Mouse (Mus musculus): Measurements from ENCODE around the gene Cabin1.

Cabin1 gene

DNA sequence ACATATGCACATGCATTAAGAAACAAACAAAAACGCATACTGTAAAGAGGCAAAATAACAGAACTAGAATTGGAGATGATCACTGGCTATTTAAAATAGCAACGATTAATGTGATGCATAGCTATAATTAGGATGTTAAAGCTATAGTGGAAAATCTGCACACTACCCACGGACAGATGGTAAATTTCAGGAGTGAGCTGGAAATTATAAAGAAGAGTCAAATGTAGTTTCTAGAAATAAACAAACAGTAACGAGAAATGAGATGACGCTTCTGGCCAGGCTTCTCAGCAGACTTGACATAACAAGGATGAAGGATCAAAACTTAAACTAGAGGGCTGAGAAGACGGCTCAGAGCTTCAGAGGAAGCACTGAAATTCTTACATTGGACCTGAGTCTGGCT, 62.9 kb downstream of the Cabin1 start:
- no peak for DNase-seq (ENCODE audit: low spot score)

- no peak for DNase-seq (ENCODE audit: low spot score)
Measured at GRCm38 (mm10) chr10:75697693-75698092, 66.4 kb downstream of the Cabin1 start.

- no peak for DNase-seq (ENCODE audit: low spot score)
Measured at GRCm38 (mm10) chr10:75696597-75697355, 67.4 kb downstream of the Cabin1 start.

DNA sequence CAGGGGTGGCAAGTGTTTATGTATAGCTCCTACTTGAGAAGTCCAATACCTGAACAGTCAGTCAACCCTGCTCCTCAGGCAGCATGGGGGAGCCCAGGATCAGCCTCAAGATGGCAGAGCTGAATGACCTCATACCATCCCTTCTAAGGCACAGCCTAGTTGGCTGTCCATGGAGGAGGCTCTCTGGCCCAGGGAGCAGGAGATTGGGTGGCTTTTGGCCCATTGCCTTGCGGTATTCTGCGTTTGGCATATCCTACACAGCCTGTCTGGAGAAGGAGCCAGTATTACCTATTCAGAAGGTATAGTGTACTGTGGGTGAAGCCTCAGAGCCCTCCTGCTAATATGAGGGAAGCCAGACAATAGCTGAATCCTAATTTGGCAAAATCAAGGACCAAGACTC, 68.6 kb downstream of the Cabin1 start:
- DNase-seq (ENCODE audit: low spot score) = no peak

GRCm38 (mm10) chr10:75695078-75695477, 69.1 kb downstream of the Cabin1 start:
- no peak for DNase-seq (ENCODE audit: low spot score)

GRCm38 (mm10) chr10:75694567-75694966, 69.6 kb downstream of the Cabin1 start:
- no peak for DNase-seq (ENCODE audit: low spot score)

DNA sequence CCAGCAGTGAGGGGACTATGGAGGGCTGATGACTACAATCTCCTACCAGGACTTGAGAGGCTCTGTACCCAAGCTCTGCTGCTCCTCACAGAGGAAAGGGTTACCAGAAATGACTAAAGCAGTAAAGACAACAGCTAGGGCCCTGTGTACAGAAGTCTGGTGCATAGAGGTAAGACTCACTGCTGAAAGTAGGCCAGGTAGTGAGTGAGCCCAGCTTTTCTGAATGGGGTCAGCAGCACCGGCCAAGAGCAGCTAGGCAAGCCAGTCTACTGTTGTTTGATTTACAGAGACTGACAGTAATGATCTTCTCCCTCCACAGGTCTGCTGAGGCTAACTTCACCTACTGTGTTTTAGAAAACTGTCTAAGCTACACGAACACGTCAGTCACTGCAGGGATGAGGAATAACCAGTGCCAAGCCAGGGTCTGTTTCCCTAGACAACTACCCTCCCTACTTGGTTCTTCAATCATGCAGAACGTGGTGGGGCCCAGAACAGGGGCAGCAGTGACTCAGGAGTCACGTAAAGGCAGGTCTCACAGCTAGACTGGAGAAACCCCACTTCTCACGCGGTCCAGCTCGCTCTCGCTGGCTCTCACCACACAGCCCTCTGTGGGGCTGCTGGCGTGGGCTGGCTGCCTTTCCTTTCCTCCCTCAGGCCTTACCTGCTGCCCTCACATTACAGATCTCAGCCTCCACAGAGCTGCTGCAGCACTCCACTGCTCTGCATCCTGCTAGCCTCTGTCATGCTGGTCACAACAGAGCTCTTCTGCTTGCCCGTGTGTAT, 70.5 kb downstream of the Cabin1 start:
- DNase-seq (ENCODE audit: low spot score) = no peak

DNA sequence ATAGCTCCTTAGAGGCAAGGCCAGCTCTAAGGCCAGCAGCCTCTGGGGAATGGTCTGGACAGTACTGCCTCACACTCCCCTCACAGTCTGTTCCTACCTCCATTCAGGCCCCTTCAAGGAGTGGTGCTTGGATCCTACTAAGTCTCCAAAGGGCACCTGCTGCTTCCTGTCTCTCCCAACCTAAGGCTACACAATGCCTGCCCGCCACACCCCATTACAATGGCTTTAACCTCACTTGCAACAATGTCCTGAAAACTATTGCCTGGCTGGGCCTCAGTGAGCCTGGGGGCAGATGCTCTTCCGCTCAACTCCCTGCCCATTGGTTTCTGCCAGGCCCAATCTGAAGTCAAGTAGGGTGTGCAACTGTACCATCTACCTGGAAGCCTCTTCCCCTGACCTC, 75.5 kb downstream of the Cabin1 start:
- DNase-seq (ENCODE audit: low spot score) = no peak

DNA sequence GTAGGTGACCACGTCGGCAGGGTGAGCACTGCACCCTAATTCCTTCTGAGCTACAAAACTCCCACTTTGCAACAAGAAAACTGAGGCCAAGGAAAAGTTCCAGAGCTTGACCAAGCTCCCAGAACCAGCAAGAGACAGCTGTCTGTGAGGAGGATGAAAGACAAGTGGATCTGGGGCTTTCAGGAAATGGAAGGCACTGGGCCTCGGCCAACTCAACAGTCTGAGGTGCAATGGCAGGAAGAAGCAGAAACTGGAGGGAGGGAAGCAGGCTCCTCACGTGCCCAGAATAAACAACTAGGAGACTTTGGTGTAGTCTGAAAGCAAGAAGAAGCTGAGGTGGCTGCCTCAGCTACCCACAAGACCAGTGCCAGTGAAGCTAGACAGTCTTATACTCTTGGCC, 77.4 kb downstream of the Cabin1 start:
- DNase-seq (ENCODE audit: low spot score) = no peak

DNA sequence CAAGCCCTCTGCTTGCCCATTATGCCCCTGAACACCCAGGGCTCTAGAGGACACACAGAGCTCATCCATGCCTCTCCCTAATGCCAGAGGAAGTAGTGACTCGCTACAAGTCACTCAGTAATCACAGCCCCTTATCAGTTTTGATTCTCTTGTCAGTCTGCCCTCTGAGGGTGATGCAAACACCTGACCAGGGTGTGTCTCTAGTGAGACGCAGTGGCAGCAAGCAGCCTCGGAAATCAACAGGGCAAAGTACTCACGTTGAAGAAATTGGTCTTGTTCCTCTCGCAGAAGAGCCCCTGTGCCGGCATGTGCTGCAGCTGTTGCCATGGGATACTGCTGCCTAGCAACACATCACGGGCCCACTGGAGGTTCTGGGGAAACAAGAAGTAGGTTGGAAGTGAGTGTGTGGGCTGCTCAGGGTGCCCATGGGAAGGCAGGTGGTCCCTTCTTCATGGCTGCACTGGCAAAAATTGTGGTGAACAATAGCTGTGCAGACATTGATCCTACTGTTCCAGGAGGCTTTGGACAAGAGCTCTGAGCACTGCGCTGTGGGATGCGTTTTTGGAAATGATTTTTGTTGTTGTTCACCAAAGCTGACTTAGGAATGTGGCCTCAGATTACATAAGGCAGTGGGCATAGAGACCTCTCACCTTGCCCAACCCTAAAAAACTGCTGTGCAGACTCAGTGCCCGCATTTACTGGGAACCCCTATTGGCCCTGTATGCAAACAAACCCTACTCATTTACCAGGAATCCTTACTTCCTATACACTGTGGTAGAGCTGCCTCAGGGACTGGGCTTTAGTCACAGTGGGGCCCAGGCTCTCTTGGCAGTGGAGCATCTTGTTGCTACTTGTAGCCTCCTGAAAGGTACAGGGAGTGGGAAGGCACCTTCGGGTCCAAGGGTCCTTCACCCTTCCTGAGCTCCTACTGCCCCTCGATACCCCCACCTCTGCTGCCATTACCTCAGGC, 79.8 kb downstream of the Cabin1 start:
- peak; percentile 61 for DNase-seq (ENCODE audit: low spot score)

DNA sequence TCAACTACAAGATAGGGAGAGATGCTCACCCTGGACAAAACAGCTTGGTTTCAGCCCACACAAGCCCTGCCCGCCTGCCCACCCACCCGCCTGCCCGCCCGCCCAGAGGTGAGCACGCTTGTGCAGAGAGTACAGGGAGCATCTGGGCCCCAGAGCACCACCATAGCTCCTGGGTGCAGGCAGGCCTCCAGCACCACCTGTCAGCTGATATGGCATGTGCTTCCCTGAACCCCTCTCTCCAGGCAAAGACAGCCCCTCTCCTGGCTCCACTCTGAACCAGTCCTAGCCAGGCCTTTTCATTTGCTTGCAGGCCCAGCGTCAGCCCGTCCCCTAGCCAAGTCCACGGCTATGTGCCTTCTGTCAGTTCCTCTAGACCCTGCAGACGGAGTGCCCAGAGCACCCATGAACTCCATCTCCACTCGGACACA, 83.6 kb downstream of the Cabin1 start:
- DNase-seq (ENCODE audit: low spot score) = no peak

DNA sequence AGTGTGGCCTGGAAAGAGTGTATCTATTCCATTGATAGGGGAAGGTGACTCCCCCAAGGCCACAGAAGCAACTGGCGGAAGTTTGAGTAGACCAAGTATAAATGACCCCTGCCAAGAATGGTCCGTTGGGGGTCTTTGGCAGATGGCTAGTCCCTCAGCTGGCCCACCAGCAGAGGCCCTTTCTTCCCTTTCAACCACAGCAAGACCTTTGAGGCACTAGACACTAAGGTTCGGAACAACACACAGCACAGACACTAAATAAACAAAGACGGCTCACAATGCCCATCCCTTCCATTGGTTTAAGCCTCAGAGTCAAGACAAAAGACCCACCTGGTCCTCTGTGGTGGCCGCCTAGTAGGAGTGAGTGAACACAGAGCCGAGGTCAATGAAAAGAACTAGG, 84.9 kb downstream of the Cabin1 start:
- no peak for DNase-seq (ENCODE audit: low spot score)

DNA sequence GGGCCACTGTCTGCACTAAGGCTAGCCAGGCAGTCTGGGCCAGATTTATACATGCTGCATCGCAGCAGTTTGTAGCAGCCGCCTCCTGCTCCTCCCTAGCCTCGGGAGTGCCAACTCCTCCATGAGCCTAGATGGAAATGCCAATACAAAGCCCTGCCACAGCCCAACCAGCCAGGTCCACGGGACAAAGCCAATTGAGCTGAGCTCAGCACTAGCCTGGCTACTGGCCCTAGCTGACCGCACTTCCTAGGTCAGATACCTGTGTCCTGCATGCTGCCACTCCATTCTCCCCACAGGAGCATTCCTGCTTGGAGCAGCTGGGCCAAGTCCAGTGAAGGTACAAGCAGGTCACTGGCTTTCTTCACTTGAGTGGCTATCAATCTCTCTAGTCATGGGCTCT, 86.2 kb downstream of the Cabin1 start:
- DNase-seq (ENCODE audit: low spot score) = no peak

DNA sequence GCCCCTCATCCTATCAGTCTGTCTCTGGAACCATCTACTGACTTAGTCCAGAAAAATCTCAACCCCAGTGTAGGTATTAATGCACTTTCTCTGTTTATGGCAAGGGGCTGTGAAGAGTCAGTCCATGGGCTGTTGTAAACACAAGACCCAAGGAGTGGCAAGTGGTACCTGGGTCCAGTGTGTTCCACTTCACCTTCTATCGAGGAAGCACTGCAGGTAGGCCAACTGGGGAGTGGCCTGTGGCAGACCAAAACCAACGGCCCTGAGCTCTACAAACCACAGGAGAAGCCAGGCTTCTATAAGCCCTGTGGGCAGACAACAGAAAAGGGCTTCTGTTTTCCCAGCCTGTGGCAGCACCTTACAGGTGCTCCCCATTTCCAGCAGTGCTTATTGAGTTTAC, 86.6 kb downstream of the Cabin1 start:
- DNase-seq (ENCODE audit: low spot score) = no peak

DNA sequence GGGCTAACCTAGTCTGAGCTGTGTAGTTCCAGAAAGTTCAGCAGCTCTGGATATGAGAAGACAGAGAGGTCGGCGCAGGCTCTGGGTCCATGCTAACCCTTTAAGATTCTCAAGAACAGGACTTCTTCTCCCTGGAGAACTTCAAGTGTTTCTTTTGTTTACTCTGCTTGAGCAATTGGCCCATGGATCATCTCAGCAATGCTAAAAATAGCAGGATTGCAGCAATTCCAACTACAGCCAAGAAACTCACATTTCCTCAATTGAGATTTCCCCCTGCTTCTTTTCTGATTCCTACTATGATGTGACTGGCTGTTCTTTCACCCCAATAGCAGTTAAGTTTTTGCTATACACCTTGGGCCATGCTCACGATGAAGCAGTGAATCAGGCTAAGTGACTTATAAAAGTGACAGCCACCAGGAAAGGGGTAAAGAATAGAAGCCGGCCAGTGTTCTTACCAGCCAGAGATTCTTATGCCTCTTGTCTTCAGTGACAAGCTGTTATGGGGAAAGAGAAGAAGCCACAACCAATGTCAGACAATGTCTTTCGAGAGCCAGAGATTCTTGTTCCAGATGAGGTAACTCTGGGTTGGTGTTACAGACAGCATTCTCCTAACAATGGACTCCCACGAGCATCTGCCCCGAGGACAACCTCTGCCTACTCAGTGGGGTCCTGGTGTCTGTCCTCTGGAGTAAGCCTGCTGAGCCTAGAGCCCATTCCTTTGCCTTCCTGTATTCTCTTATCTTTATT, 87.1 kb downstream of the Cabin1 start:
- DNase-seq (ENCODE audit: low spot score) = no peak

GRCm38 (mm10) chr10:75676286-75676685, 87.9 kb downstream of the Cabin1 start:
- DNase-seq (ENCODE audit: low spot score) = no peak

GRCm38 (mm10) chr10:75675594-75675993, 88.5 kb downstream of the Cabin1 start:
- no peak for DNase-seq (ENCODE audit: low spot score)

DNA sequence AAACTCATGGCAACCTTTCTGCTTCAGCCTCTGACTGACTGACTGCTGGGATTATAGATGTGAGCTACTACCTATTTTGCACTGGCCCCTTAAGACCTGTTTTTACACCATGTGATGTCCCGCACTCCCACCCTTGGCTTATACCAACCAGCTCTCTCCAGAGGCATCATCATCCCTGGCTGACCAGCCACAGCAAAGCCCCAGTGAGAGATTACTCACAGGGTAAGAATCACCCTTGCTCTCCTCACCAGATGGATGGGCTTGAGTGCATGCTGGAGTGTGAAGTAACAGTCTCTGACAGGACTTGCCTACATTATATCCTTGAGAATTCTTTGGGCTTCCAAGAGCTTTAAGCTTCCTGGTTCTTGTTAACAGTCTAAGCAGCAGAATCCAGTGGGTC, 94.2 kb downstream of the Cabin1 start:
- no peak for DNase-seq (ENCODE audit: low spot score)

DNA sequence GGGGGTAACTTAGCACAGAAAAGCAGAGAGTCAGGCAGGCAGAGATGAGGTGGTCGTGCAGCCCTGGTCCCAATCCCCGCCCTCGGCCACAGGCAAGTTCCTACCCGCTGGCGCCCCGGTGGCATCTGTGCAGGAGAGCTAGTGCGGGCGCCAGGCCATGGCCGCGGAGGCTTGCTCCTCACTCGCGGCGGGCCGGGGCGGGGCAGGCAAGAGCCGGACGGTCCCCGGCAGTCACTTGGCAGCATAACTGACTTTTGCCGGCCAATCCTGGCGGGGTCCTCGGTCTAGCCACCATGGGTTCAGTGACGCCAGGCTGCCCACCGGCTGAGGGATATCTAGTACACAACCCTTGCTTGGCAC, 96.2 kb downstream of the Cabin1 start:
- DNase-seq (ENCODE audit: low spot score) = no peak

GRCm38 (mm10) chr10:75667115-75667910, 96.8 kb downstream of the Cabin1 start:
- DNase-seq (ENCODE audit: low spot score) = no peak

Data from layer of hippocampus, adult 9-10 months (tissue).